Mouse (Mus musculus) heart, adult 2 months (tissue): Measurements from ENCODE around the gene Acvr1b.

Experiments used
- CTCF ChIP-seq: fragments of 200-600 bp; IDR thresholded peaks from 2 replicates; pipeline ENCODE4 v1.8.1; 2022; ENCODE audit warnings: antibody characterized with exemption, mild to moderate bottlenecking, moderate library complexity
- EP300 ChIP-seq: fragments of 200-500 bp; IDR thresholded peaks from 2 replicates; pipeline ENCODE4 v1.6.1; 2011; ENCODE audit warnings: low read depth, low read length, control low read depth; ENCODE audit not compliant: insufficient read depth
- POLR2A ChIP-seq: fragments of 200-500 bp; IDR thresholded peaks from 2 replicates; pipeline ENCODE4 v1.6.1; 2011; ENCODE audit warnings: mild to moderate bottlenecking, low read depth, low read length, control low read depth; ENCODE audit not compliant: insufficient read depth

GRCm38 (mm10) chr15:101201414-101201813 is 27.5 kb downstream of the Acvr1b start:
- TF ChIP-seq CTCF (no peak), POLR2A (no peak), EP300 (no peak)
